Mouse (Mus musculus) kidney, adult 2 months (tissue): ENCODE measurements around the gene Stard13.

Experiments used
- CTCF ChIP-seq: fragments of 200-500 bp; conservative IDR thresholded peaks from 2 replicates; pipeline ENCODE4 v1.5.1; 2011; ENCODE audit warnings: low read depth, mild to moderate bottlenecking, control low read depth, low read length, moderate library complexity, mixed read lengths; ENCODE audit not compliant: insufficient read depth, insufficient read length
- POLR2A ChIP-seq: fragments of 200-500 bp; IDR thresholded peaks from one replicate; pipeline ENCODE4 v1.6.1; 2011; ENCODE audit warnings: low read depth, low read length, control low read depth

- TF ChIP-seq POLR2A (no peak), CTCF (no peak)
Observed at GRCm38 (mm10) chr5:151143955-151144354, 89.7 kb downstream of the Stard13 start.
